Mouse (Mus musculus) myocyte (in vitro differentiated cells): ENCODE measurements around the gene Gm10644.

Experiments
- POLR2A ChIP-seq: IDR thresholded peaks from one replicate; pipeline ENCODE4 v1.6.1; 2011; ENCODE audit warnings: low read depth, mild to moderate bottlenecking, control low read depth, moderate library complexity; ENCODE audit not compliant: insufficient read length
- POLR2AphosphoS2 ChIP-seq: IDR thresholded peaks from one replicate; pipeline ENCODE4 v1.6.1; 2011; ENCODE audit warnings: low read depth, control low read depth; ENCODE audit not compliant: insufficient read length
- TCF12 ChIP-seq: IDR thresholded peaks from one replicate; pipeline ENCODE4 v1.6.1; 2011; ENCODE audit warnings: mild to moderate bottlenecking, control low read depth; ENCODE audit not compliant: poor library complexity, insufficient read depth, severe bottlenecking
- USF1 ChIP-seq: IDR thresholded peaks from one replicate; pipeline ENCODE4 v1.6.1; 2011; ENCODE audit warnings: low read depth, mild to moderate bottlenecking, control low read depth, moderate library complexity

- no peak for TF ChIP-seq POLR2A
- no peak for TF ChIP-seq POLR2AphosphoS2
- TF ChIP-seq TCF12, result no peak
- no peak for TF ChIP-seq USF1
Measured at GRCm38 (mm10) chr8:83982449-83982848, 27.4 kb upstream of the Gm10644 start.
